Mouse (Mus musculus) kidney, adult 2 months (tissue): Measurements from ENCODE around the gene Dhx33.

ENCODE experiments used
- CTCF ChIP-seq: fragments of 200-500 bp; conservative IDR thresholded peaks from 2 replicates; pipeline ENCODE4 v1.5.1; 2011; ENCODE audit warnings: low read depth, mild to moderate bottlenecking, control low read depth, low read length, moderate library complexity, mixed read lengths; ENCODE audit not compliant: insufficient read depth, insufficient read length
- POLR2A ChIP-seq: fragments of 200-500 bp; IDR thresholded peaks from one replicate; pipeline ENCODE4 v1.6.1; 2011; ENCODE audit warnings: low read depth, low read length, control low read depth

- no peak for TF ChIP-seq CTCF
- no peak for TF ChIP-seq POLR2A
Measured at GRCm38 (mm10) chr11:70943651-70944050, 60.6 kb downstream of the Dhx33 start.
